Mouse (Mus musculus): ENCODE data around the gene Txlna. TPM values are rescaled to one million over a fixed set of nuclear protein-coding genes. Genes with fewer than 3 reads are reported as not detected.
A peak's percentile ranks its signal among the peaks of the same experiment; 100 is the strongest.

Txlna gene
- polyA plus RNA-seq, 1 experiment from 2014 or later = 37.6 TPM

- Histone ChIP-seq H3K4me1 (ENCODE audit: insufficient read depth, low read depth, low read length) (0 out of 2 replicates have a peak, but pooled peaks cover 3% of the 10 kb centered on the region), H3K9ac (replicated peaks; ENCODE audit: low read depth) (no peak overlapping the region), H3K9me3 (ENCODE audit: low read length) (no peaks in the 10 kb centered on the region), H3K4me3 (ENCODE audit: low read depth, low read length) (no peak overlapping the region), H3K4me2 (replicated peaks; ENCODE audit: low read depth, low read length) (no peak overlapping the region), H3K27ac (ENCODE audit: low read length) (no peak overlapping the region), H3K27me3 (replicated peaks; ENCODE audit: insufficient read depth, low read length) (no peaks in the 10 kb centered on the region), H3K36me3 (ENCODE audit: insufficient read depth, low read length) (peaks cover 31% of the 10 kb centered on the region)
- no peak for DNase-seq (ENCODE audit: low spot score)
- no peak for ATAC-seq
- WGBS = 80% methylated on average over 12 of the region's 12 CpGs
- TF ChIP-seq CTCF (IDR thresholded peaks at IDR 0.05) (no peak), EP300 (IDR thresholded peaks at IDR 0.05) (no peak)
Observed at GRCm38 (mm10) chr4:129631867-129632266, 9.0 kb downstream of the Txlna start.

GRCm38 (mm10) chr4:129630944-129631343 is 9.9 kb downstream of the Txlna start:
- peaks cover 31% of the 10 kb centered on the region for H3K36me3 ChIP-seq (ENCODE audit: insufficient read depth, low read length)
- no peak for DNase-seq (ENCODE audit: low spot score)
- 0 out of 2 replicates have a peak, but pooled peaks cover 3% of the 10 kb centered on the region for H3K4me1 ChIP-seq (ENCODE audit: insufficient read depth, low read depth, low read length)
- 76% methylated on average over 4 of the region's 4 CpGs for WGBS
- TF ChIP-seq EP300 (IDR thresholded peaks at IDR 0.05) (no peak), CTCF (IDR thresholded peaks at IDR 0.05) (no peak)
- no peaks in the 10 kb centered on the region for H3K9me3 ChIP-seq (ENCODE audit: low read length)
- no peaks in the 10 kb centered on the region for H3K27me3 ChIP-seq (replicated peaks; ENCODE audit: insufficient read depth, low read length)
- no peak overlapping the region for H3K4me3 ChIP-seq (ENCODE audit: low read depth, low read length)
- no peak overlapping the region for H3K27ac ChIP-seq (ENCODE audit: low read length)
- H3K9ac ChIP-seq (replicated peaks; ENCODE audit: low read depth) = no peak overlapping the region
- no peak for ATAC-seq
- H3K4me2 ChIP-seq (replicated peaks; ENCODE audit: low read depth, low read length) = no peak overlapping the region

DNA sequence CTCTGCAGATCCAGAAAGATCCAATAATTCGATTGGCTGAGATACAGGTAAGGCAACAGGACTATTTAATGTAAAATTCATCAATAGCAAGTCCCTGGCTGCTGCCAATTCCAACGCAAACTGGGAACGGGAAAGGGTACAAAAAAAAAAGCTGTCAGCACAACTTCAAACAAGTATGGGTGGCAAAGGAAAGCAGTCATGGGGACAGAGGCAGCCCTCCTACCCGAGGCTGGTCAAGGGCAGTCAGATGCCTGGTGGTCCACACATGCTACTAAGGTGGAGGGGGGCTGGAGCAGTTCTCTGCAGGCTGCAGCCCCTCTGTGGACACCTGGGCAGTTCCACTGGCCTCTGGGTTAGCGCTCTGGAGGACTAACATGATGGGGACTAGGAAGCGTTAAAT is 14.8 kb downstream of the Txlna start:
- WGBS = 69% methylated on average over 6 of the region's 6 CpGs
- Histone ChIP-seq H3K9me3 (ENCODE audit: low read length) (no peaks in the 10 kb centered on the region), H3K27ac (ENCODE audit: low read length) (no peak overlapping the region), H3K27me3 (replicated peaks; ENCODE audit: insufficient read depth, low read length) (no peaks in the 10 kb centered on the region), H3K9ac (replicated peaks; ENCODE audit: low read depth) (no peak overlapping the region), H3K4me1 (ENCODE audit: insufficient read depth, low read depth, low read length) (peaks cover 24% of the 10 kb centered on the region), H3K36me3 (ENCODE audit: insufficient read depth, low read length) (peaks cover 19% of the 10 kb centered on the region), H3K4me3 (ENCODE audit: low read depth, low read length) (no peak overlapping the region), H3K4me2 (replicated peaks; ENCODE audit: low read depth, low read length) (no peak overlapping the region)
- ATAC-seq = no peak
- TF ChIP-seq EP300 (IDR thresholded peaks at IDR 0.05) (no peak), CTCF (IDR thresholded peaks at IDR 0.05) (no peak)
- DNase-seq (ENCODE audit: low spot score) = no peak

DNA sequence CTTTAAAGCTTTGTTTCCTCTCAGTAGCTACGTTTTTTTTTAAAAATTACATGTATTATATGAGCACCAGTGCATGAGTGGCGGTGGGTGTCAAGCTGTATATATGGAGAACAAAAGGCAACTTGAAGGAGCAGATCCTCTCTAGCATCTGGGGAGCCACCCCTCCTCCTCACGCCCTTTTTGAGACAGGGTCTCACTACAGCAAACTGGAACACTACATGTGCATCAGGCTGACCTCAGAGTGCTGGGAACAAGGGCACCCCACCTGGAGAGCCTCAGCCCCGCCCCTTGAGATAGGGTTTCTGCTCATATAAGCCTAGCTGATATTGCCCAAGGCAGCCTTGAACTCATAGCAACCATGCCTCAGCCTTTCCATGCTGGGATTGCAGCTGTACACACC is 15.4 kb downstream of the Txlna start:
- Histone ChIP-seq H3K9ac (replicated peaks; ENCODE audit: low read depth) (no peak overlapping the region), H3K27ac (ENCODE audit: low read length) (no peak overlapping the region), H3K9me3 (ENCODE audit: low read length) (no peaks in the 10 kb centered on the region), H3K36me3 (ENCODE audit: insufficient read depth, low read length) (peaks cover 19% of the 10 kb centered on the region), H3K27me3 (replicated peaks; ENCODE audit: insufficient read depth, low read length) (no peaks in the 10 kb centered on the region), H3K4me1 (ENCODE audit: insufficient read depth, low read depth, low read length) (peaks cover 24% of the 10 kb centered on the region), H3K4me2 (replicated peaks; ENCODE audit: low read depth, low read length) (no peak overlapping the region; the same call in 1 of the 2 replicates), H3K4me3 (ENCODE audit: low read depth, low read length) (no peak overlapping the region)
- TF ChIP-seq CTCF (IDR thresholded peaks at IDR 0.05) (no peak), EP300 (IDR thresholded peaks at IDR 0.05) (no peak)
- WGBS = 50% methylated on average over 4 of the region's 4 CpGs
- ATAC-seq = no peak
- no peak for DNase-seq (ENCODE audit: low spot score)

- TF ChIP-seq CTCF (IDR thresholded peaks at IDR 0.05) (no peak), EP300 (IDR thresholded peaks at IDR 0.05) (no peak)
- Histone ChIP-seq H3K36me3 (ENCODE audit: insufficient read depth, low read length) (peaks cover 19% of the 10 kb centered on the region), H3K4me1 (ENCODE audit: insufficient read depth, low read depth, low read length) (peaks cover 24% of the 10 kb centered on the region), H3K9me3 (ENCODE audit: low read length) (no peaks in the 10 kb centered on the region), H3K27ac (ENCODE audit: low read length) (peak overlapping the region; percentile 92), H3K9ac (replicated peaks; ENCODE audit: low read depth) (no peak overlapping the region; the same call in 1 of the 2 replicates), H3K4me2 (replicated peaks; ENCODE audit: low read depth, low read length) (peak overlapping the region; percentile 76), H3K4me3 (ENCODE audit: low read depth, low read length) (peak overlapping the region; percentile 60), H3K27me3 (replicated peaks; ENCODE audit: insufficient read depth, low read length) (no peaks in the 10 kb centered on the region)
- ATAC-seq = peak; percentile 26
- peak; percentile 67 for DNase-seq (ENCODE audit: low spot score)
- WGBS = 6% methylated on average over 6 of the region's 6 CpGs
Observed at GRCm38 (mm10) chr4:129625029-129625370, 15.9 kb downstream of the Txlna start.

DNA sequence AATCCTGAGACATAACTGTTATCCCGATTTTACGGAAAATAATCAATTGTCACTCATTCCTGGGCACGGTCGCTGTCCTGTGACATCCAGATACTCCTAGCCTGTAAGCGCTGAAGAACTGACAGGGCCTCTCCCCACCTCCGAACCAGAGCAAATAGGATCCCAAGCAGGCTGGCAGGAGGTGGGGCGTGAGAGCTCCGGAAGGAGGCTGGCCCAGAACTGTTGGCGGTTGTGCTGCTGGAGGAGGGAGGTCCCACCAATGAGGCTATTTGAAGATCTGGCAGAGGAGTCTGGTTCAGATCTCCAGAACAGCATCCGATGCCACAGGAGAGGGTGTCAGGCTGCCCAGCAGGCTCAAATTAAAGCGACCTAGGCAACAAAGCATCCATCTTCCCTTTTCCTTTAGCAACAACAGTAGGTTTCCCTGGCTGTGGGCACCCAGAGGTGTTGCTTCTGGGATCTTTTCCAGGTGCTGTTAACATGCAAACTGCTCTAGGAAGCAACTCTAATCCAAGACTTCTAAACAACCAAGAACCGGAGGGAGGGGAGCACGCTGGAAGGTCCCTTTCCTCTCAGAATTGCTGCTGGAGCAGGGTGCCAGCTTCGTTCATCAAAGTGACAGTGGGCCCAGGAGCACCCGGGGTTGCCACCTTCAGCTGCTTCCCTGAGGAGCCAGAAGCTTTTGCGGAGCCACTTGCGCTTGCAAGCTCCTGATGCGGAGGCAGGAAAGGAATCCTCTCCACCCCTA is 16.4 kb downstream of the Txlna start:
- peak overlapping the region; percentile 60 for H3K4me3 ChIP-seq (ENCODE audit: low read depth, low read length)
- H3K27me3 ChIP-seq (replicated peaks; ENCODE audit: insufficient read depth, low read length) = no peaks in the 10 kb centered on the region
- H3K4me2 ChIP-seq (replicated peaks; ENCODE audit: low read depth, low read length) = peak overlapping the region; percentile 76
- peaks cover 24% of the 10 kb centered on the region for H3K4me1 ChIP-seq (ENCODE audit: insufficient read depth, low read depth, low read length)
- peaks cover 16% of the 10 kb centered on the region for H3K36me3 ChIP-seq (ENCODE audit: insufficient read depth, low read length)
- peak overlapping the region; percentile 71; the same call in 1 of the 2 replicates for H3K9ac ChIP-seq (replicated peaks; ENCODE audit: low read depth)
- peak; percentile 97 for DNase-seq (ENCODE audit: low spot score)
- TF ChIP-seq EP300 (IDR thresholded peaks at IDR 0.05) (no peak), CTCF (IDR thresholded peaks at IDR 0.05) (0 out of 2 replicates have a peak, but pooled peaks have one; percentile 9)
- no peaks in the 10 kb centered on the region for H3K9me3 ChIP-seq (ENCODE audit: low read length)
- WGBS = 1% methylated on average over 18 of the region's 18 CpGs
- H3K27ac ChIP-seq (ENCODE audit: low read length) = peak overlapping the region; percentile 92
- peak; percentile 94 for ATAC-seq
